Mouse (Mus musculus) intestine, embryonic 14.5 days (tissue): Measurements from ENCODE around the gene Scmh1. TPM values are rescaled to one million over a fixed set of nuclear protein-coding genes. Genes with fewer than 3 reads are reported as not detected.

ENCODE experiments used
- ATAC-seq: fragments of 200-750 bp; cut with Nextera tagmentation; replicated peaks from 2 replicates; pipeline ENCODE4 v1.8.0; 2017; ENCODE audit warnings: low read depth, moderate number of reproducible peaks, moderate TSS enrichment, moderate library complexity; ENCODE audit not compliant: low FRiP score, low TSS enrichment
- DNase-seq: peaks from one replicate; pipeline ENCODE4 v3.0.0-alpha.2; 2018; ENCODE audit warnings: low spot score
- H3K27ac ChIP-seq: fragments of 300-500 bp; sonication (generic); 2 replicates; pipeline ENCODE4 v1.5.1; 2014; ENCODE audit warnings: low read depth, mild to moderate bottlenecking, control low read depth
- H3K27me3 ChIP-seq: fragments of 300-500 bp; sonication (generic); replicated peaks from 2 replicates; pipeline ENCODE4 v1.6.1; 2014; ENCODE audit warnings: low read length, control low read depth; ENCODE audit not compliant: control insufficient read depth, insufficient read depth
- H3K36me3 ChIP-seq: fragments of 300-500 bp; sonication (generic); 2 replicates; pipeline ENCODE4 v1.6.1; 2014; ENCODE audit warnings: low read length, control low read depth; ENCODE audit not compliant: control insufficient read depth, insufficient read depth
- H3K4me1 ChIP-seq: fragments of 300-500 bp; sonication (generic); replicated peaks from 2 replicates; pipeline ENCODE4 v1.6.1; 2014; ENCODE audit warnings: low read length, control low read depth, mixed read lengths; ENCODE audit not compliant: control insufficient read depth, insufficient read depth
- H3K4me2 ChIP-seq: fragments of 300-500 bp; sonication (generic); 2 replicates; pipeline ENCODE4 v1.6.1; 2014; ENCODE audit warnings: low read length
- H3K4me3 ChIP-seq: fragments of 300-500 bp; sonication (generic); 2 replicates; pipeline ENCODE4 v1.5.1; 2014; ENCODE audit warnings: low read depth, low read length, control low read depth, mixed read lengths
- H3K9ac ChIP-seq: fragments of 300-500 bp; sonication (generic); 2 replicates; pipeline ENCODE4 v1.6.1; 2014; ENCODE audit warnings: mild to moderate bottlenecking, low read length
- H3K9me3 ChIP-seq: fragments of 300-500 bp; sonication (generic); 2 replicates; pipeline ENCODE4 v1.6.1; 2016; ENCODE audit warnings: low read length, control low read depth; ENCODE audit not compliant: control insufficient read depth
- WGBS: fragments of 180-500 bp; shearing (Covaris S2); extraction: QIAGEN DNeasy Blood & Tissue Kit; methylation state at CpG from one replicate; pipeline ENCODE4 v1.1.7; 2014; 5-methylcytosine and 5-hydroxymethylcytosine counted together
- polyA plus RNA-seq: library from polyadenylated mRNA; unstranded; fragments of >200 nt; fragmentation: Nextera tagmentation; extraction: Ambion mirVana; gene quantifications from 2 replicates; pipeline ENCODE4 v1.2.1, GENCODE M21; 2014

The Scmh1 gene
- polyA plus RNA-seq, 1 experiment from 2014 or later, result 36.6 TPM

- no peak overlapping the region for H3K27ac ChIP-seq
- no peak overlapping the region for H3K4me3 ChIP-seq
- 75% methylated on average over 4 of the region's 4 CpGs for WGBS
- H3K9me3 ChIP-seq, result no peaks in the 10 kb centered on the region
- no peak for DNase-seq
- H3K9ac ChIP-seq, result no peak overlapping the region
- ATAC-seq, result no peak
- H3K4me2 ChIP-seq, result no peak overlapping the region
- H3K4me1 ChIP-seq, result 0 out of 2 replicates have a peak, but pooled peaks cover 3% of the 10 kb centered on the region
- H3K27me3 ChIP-seq, result no peaks in the 10 kb centered on the region
- H3K36me3 ChIP-seq, result no peaks in the 10 kb centered on the region
Observed at GRCm38 (mm10) chr4:120418053-120418452, 13.0 kb downstream of the Scmh1 start.

DNA sequence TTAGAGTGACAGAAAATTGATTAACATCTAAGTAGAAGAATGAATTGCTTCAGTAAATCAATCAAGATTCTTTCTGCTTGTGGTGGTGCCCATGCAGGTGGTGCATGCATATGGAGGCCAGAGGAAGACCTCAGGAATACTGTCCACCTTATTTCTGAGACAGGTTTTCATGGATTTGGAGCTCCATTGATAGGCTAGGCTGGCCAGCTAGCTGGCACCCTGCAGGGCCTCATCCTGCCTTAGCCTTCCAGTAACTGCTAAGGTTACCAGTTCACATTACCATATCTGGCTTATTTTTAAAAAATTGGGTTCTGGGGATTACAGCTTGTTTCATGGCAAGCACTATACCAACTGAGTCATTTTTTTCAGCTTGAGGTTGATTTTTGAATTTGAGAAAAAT lies 15.1 kb downstream of the Scmh1 start:
- Histone ChIP-seq H3K27me3 (no peaks in the 10 kb centered on the region), H3K9me3 (no peaks in the 10 kb centered on the region), H3K9ac (no peak overlapping the region), H3K36me3 (no peaks in the 10 kb centered on the region), H3K4me3 (no peak overlapping the region), H3K4me1 (0 out of 2 replicates have a peak, but pooled peaks cover 3% of the 10 kb centered on the region), H3K27ac (no peak overlapping the region), H3K4me2 (no peak overlapping the region)
- DNase-seq (no peak), ATAC-seq (no peak)

GRCm38 (mm10) chr4:120420685-120421084 lies 15.6 kb downstream of the Scmh1 start:
- Histone ChIP-seq H3K9ac (no peak overlapping the region), H3K4me1 (0 out of 2 replicates have a peak, but pooled peaks cover 3% of the 10 kb centered on the region), H3K9me3 (no peaks in the 10 kb centered on the region), H3K4me2 (no peak overlapping the region), H3K4me3 (no peak overlapping the region), H3K27ac (no peak overlapping the region), H3K36me3 (no peaks in the 10 kb centered on the region), H3K27me3 (no peaks in the 10 kb centered on the region)
- ATAC-seq (no peak), DNase-seq (no peak)

GRCm38 (mm10) chr4:120430601-120431000 lies 25.5 kb downstream of the Scmh1 start:
- no peak overlapping the region for H3K4me3 ChIP-seq
- ATAC-seq, result no peak
- no peaks in the 10 kb centered on the region; the same call in 1 of the 2 replicates for H3K4me1 ChIP-seq

GRCm38 (mm10) chr4:120432599-120433373 lies 27.7 kb downstream of the Scmh1 start:
- Histone ChIP-seq H3K4me1 (no peaks in the 10 kb centered on the region), H3K27ac (no peak overlapping the region), H3K4me2 (no peak overlapping the region), H3K4me3 (no peak overlapping the region), H3K9ac (no peak overlapping the region), H3K27me3 (no peaks in the 10 kb centered on the region), H3K9me3 (no peaks in the 10 kb centered on the region), H3K36me3 (no peaks in the 10 kb centered on the region)
- DNase-seq (no peak), ATAC-seq (no peak)
- 63% methylated on average over 11 of the region's 11 CpGs for WGBS

More at GRCm38 (mm10) chr4:120430601-120431000, 25.5 kb downstream of the Scmh1 start:
- no peaks in the 10 kb centered on the region for H3K36me3 ChIP-seq
- no peak for DNase-seq
- H3K9ac ChIP-seq, result no peak overlapping the region
- H3K4me2 ChIP-seq, result no peak overlapping the region
- no peaks in the 10 kb centered on the region for H3K9me3 ChIP-seq
- H3K27me3 ChIP-seq, result no peaks in the 10 kb centered on the region
- H3K27ac ChIP-seq, result no peak overlapping the region

GRCm38 (mm10) chr4:120461741-120462140 lies 56.7 kb downstream of the Scmh1 start:
- Histone ChIP-seq H3K4me1 (no peaks in the 10 kb centered on the region; the same call in 1 of the 2 replicates), H3K4me2 (no peak overlapping the region), H3K4me3 (no peak overlapping the region), H3K27ac (no peak overlapping the region), H3K27me3 (no peaks in the 10 kb centered on the region), H3K9me3 (no peaks in the 10 kb centered on the region), H3K36me3 (no peaks in the 10 kb centered on the region; the same call in 1 of the 2 replicates), H3K9ac (no peak overlapping the region)
- ATAC-seq (no peak), DNase-seq (no peak)
- WGBS, result 86% methylated on average over 4 of the region's 4 CpGs

DNA sequence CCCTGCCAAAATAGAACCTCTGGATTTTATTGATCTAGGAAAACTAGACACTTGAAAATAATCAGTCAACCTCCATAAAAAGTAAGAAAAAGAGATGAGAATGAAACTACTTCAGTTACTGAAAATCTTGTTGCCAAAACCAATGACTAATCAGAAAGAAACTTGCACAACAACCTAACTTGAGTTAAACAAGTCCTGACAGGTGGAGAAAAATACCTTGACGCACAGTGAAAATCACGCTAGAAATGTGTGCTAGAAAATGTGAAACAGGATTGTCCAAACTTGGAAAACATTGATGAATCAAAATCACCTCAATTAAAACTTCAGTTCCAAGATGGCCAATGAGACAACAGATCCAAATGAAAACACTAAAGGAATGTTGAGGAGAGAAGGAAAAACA lies 67.9 kb downstream of the Scmh1 start:
- Histone ChIP-seq H3K9ac (no peak overlapping the region), H3K4me3 (no peak overlapping the region), H3K27me3 (no peaks in the 10 kb centered on the region), H3K4me2 (no peak overlapping the region), H3K4me1 (no peaks in the 10 kb centered on the region), H3K9me3 (no peaks in the 10 kb centered on the region), H3K36me3 (peaks cover 28% of the 10 kb centered on the region), H3K27ac (no peak overlapping the region)
- DNase-seq, result no peak
- WGBS, result 95% methylated on average over 2 of the region's 2 CpGs
- ATAC-seq, result no peak

GRCm38 (mm10) chr4:120487707-120488106 lies 82.6 kb downstream of the Scmh1 start:
- H3K27me3 ChIP-seq, result no peaks in the 10 kb centered on the region
- no peak overlapping the region for H3K9ac ChIP-seq
- H3K4me3 ChIP-seq, result no peak overlapping the region
- H3K4me1 ChIP-seq, result 0 out of 2 replicates have a peak, but pooled peaks cover 10% of the 10 kb centered on the region
- WGBS, result 30% methylated on average over 1 of the region's 1 CpGs
- H3K4me2 ChIP-seq, result no peak overlapping the region
- no peaks in the 10 kb centered on the region for H3K9me3 ChIP-seq
- ATAC-seq, result no peak
- no peak overlapping the region for H3K27ac ChIP-seq
- no peak for DNase-seq
- H3K36me3 ChIP-seq, result peaks cover 36% of the 10 kb centered on the region

GRCm38 (mm10) chr4:120506955-120507354 lies 101.9 kb downstream of the Scmh1 start:
- H3K27me3 ChIP-seq, result no peaks in the 10 kb centered on the region
- no peak overlapping the region for H3K4me3 ChIP-seq
- 88% methylated on average over 1 of the region's 1 CpGs for WGBS
- H3K36me3 ChIP-seq, result peaks cover 45% of the 10 kb centered on the region
- DNase-seq, result no peak
- H3K9me3 ChIP-seq, result no peaks in the 10 kb centered on the region
- ATAC-seq, result no peak
- H3K4me1 ChIP-seq, result no peaks in the 10 kb centered on the region
- H3K27ac ChIP-seq, result no peak overlapping the region
- H3K9ac ChIP-seq, result no peak overlapping the region
- H3K4me2 ChIP-seq, result no peak overlapping the region
